Mouse (Mus musculus): ENCODE measurements around the gene Gfi1b. TPM values are rescaled to one million over a fixed set of nuclear protein-coding genes. Genes with fewer than 3 reads are reported as not detected.

Gene Gfi1b
- total and polyA plus RNA-seq, 3 experiments: 82.9 to 277 (median 194) TPM

DNA sequence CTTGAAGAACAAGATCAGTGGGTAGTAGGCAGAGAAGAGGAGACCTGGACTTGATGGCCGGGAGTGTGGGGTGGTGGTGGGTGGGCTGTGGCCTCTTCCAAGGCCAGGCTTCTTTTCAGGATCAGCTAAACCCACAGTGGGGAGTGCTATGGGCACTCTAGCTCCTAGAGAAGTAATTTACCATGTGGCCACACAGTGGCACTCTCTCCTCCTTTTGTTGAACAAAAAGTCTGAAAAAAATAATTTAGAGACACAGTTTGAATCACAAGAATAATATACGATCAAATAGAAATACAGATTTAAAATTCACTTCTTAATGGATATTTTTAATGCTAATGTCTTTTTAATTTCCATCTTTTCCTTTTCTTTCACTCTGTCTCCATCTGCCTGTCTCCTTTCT lies 6.3 kb upstream of the Gfi1b start (continued):
- no peak for TF ChIP-seq ZKSCAN1 (IDR thresholded peaks at IDR 0.05; ENCODE audit: low read depth, low read length)
- TF ChIP-seq E2F4 (IDR thresholded peaks at IDR 0.05; ENCODE audit: borderline replicate concordance, low read depth, low read length): no peak
- TF ChIP-seq UBTF (IDR thresholded peaks at IDR 0.05; ENCODE audit: borderline replicate concordance, insufficient read depth, low read depth, low read length): no peak
- TF ChIP-seq ETS1 (IDR thresholded peaks at IDR 0.05; ENCODE audit: low read depth, low read length): no peak
- TF ChIP-seq GATA1 (IDR thresholded peaks at IDR 0.05; ENCODE audit: low read depth, low read length): no peak
- TF ChIP-seq RAD21 (IDR thresholded peaks at IDR 0.05; ENCODE audit: low read depth, low read length): peak; percentile 49
- no peak for TF ChIP-seq TCF12 (IDR thresholded peaks at IDR 0.05; ENCODE audit: low read depth, low read length)
- TF ChIP-seq USF1 (IDR thresholded peaks at IDR 0.05; ENCODE audit: low read depth, low read length): no peak
- TF ChIP-seq ZNF384 (IDR thresholded peaks at IDR 0.05; ENCODE audit: low read depth, low read length): peak; percentile 72
- peak; percentile 52 for TF ChIP-seq SMC3 (IDR thresholded peaks at IDR 0.05; ENCODE audit: low read depth, low read length)
- no peak for TF ChIP-seq MEF2A (IDR thresholded peaks at IDR 0.05; ENCODE audit: extremely low read depth, insufficient replicate concordance, low read depth, low read length, poor library complexity, severe bottlenecking)

DNA sequence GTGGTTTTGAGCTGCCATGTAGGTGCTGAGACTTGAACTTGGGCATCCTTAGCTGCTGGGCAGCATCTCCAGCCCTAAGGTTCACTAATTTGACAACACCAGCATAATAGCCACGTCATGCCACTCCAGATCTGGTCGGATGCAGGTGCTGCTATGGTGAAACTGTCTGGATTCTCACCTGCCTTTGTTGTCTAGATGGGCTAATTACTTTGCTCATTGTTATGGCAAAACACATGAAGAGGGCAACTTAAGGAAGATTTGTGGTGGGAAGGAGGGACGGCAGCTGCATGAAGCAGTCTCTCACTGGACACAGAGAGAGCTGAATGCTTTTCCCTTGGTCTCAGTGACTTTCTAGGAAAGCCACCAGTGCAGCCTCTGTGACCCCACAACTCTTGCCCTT lies 4.3 kb upstream of the Gfi1b start:
- H3K9ac ChIP-seq (ENCODE audit: control insufficient read depth, low read depth, low read length, poor library complexity, severe bottlenecking): no peak overlapping the region
- H3K79me2 ChIP-seq (ENCODE audit: control insufficient read depth, insufficient read depth, low read length, poor library complexity): peaks cover 7% of the 10 kb centered on the region
- DNase-seq (ENCODE audit: low read depth, low spot score): no peak
- no peak overlapping the region for H3K27ac ChIP-seq (ENCODE audit: control insufficient read depth, low read depth, low read length)
- H3K36me3 ChIP-seq (ENCODE audit: control insufficient read depth in 1 of 2, insufficient read depth in 2 of 2, low read length in 2 of 2): peaks cover 0 to 6% of the 10 kb centered on the region in 2 experiments; a peak in 2 of 4 replicates
- H3K4me3 ChIP-seq (ENCODE audit: control insufficient read depth in 1 of 2, insufficient read depth in 1 of 2, low read depth in 2 of 2, low read length in 2 of 2): no peak overlapping the region
- no peaks in the 10 kb centered on the region for H3K9me3 ChIP-seq (replicated peaks; ENCODE audit: insufficient read depth, low read length)
- TF ChIP-seq HCFC1 (IDR thresholded peaks at IDR 0.05; ENCODE audit: low read depth, low read length) (no peak), POLR2A (IDR thresholded peaks at IDR 0.05; ENCODE audit: control insufficient read depth in 1 of 2, insufficient read depth in 1 of 2, low read depth in 1 of 2, low read length in 2 of 2, poor library complexity in 1 of 2) (no peak), MAX (IDR thresholded peaks at IDR 0.05; ENCODE audit: low read length) (no peak)
- H3K4me1 ChIP-seq (ENCODE audit: control insufficient read depth in 1 of 2, insufficient read depth in 2 of 2, low read length in 2 of 2): peaks cover 3 to 10% of the 10 kb centered on the region in 2 experiments; a peak in 3 of 4 replicates
- no peaks in the 10 kb centered on the region for H3K27me3 ChIP-seq (ENCODE audit: control insufficient read depth in 1 of 2, insufficient read depth in 2 of 2, low read length in 2 of 2)

DNA sequence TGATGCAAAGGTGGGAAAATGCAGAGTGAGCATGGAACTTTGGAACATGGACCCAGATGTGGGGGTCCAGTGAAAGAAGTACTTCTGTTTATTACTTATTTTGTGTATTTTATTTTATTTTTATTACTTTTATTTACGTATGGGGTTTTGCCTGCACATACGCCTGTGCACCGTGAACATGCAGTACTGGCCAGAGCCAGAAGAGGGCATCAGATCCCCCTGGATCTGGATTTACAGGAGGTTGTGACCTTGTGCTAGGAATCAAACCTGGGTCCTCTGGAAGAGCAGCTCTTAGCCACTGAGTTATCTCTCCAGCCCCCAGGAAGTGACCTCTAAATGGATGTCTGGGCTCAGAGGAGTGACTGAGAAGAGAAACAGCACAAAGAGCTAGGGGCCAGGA lies 3.1 kb upstream of the Gfi1b start:
- Histone ChIP-seq H3K4me3 (ENCODE audit: control insufficient read depth in 1 of 2, insufficient read depth in 1 of 2, low read depth in 2 of 2, low read length in 2 of 2) (no peak overlapping the region), H3K9me3 (replicated peaks; ENCODE audit: insufficient read depth, low read length) (no peaks in the 10 kb centered on the region), H3K9ac (ENCODE audit: control insufficient read depth, low read depth, low read length, poor library complexity, severe bottlenecking) (no peak overlapping the region), H3K36me3 (ENCODE audit: control insufficient read depth in 1 of 2, insufficient read depth in 2 of 2, low read length in 2 of 2) (peaks cover 0 to 6% of the 10 kb centered on the region in 2 experiments; a peak in 2 of 4 replicates), H3K79me2 (ENCODE audit: control insufficient read depth, insufficient read depth, low read length, poor library complexity) (peaks cover 19% of the 10 kb centered on the region), H3K27ac (ENCODE audit: control insufficient read depth, low read depth, low read length) (no peak overlapping the region), H3K27me3 (ENCODE audit: control insufficient read depth in 1 of 2, insufficient read depth in 2 of 2, low read length in 2 of 2) (no peaks in the 10 kb centered on the region), H3K4me1 (ENCODE audit: control insufficient read depth in 1 of 2, insufficient read depth in 2 of 2, low read length in 2 of 2) (peaks cover 3 to 10% of the 10 kb centered on the region in 2 experiments; a peak in 3 of 4 replicates)
- TF ChIP-seq SMC3 (IDR thresholded peaks at IDR 0.05; ENCODE audit: low read depth, low read length): peak; percentile 36
- no peak for TF ChIP-seq ELF1 (IDR thresholded peaks at IDR 0.05; ENCODE audit: low read depth, low read length)
- peak; percentile 14 for TF ChIP-seq RAD21 (IDR thresholded peaks at IDR 0.05; ENCODE audit: low read depth, low read length)
- no peak for TF ChIP-seq E2F4 (IDR thresholded peaks at IDR 0.05; ENCODE audit: borderline replicate concordance, low read depth, low read length)
- TF ChIP-seq TBP (IDR thresholded peaks at IDR 0.05; ENCODE audit: low read depth, low read length): no peak
- TF ChIP-seq CTCF (IDR thresholded peaks at IDR 0.05 in 2 of 3, conservative IDR thresholded peaks at IDR 0.05 in 1 of 3; ENCODE audit: control insufficient read depth in 1 of 3, insufficient read depth in 1 of 3, low read depth in 2 of 3, low read length in 3 of 3, poor library complexity in 1 of 3, severe bottlenecking in 1 of 3): peak; percentile 58 to 67 (median 66)
- no peak for TF ChIP-seq POLR2A (IDR thresholded peaks at IDR 0.05; ENCODE audit: control insufficient read depth in 1 of 2, insufficient read depth in 1 of 2, low read depth in 1 of 2, low read length in 2 of 2, poor library complexity in 1 of 2)
- DNase-seq (ENCODE audit: low read depth, low spot score): peak; percentile 71

Measured in MEL (cell line).